Mouse (Mus musculus): ENCODE measurements around the gene Stk40.

DNA sequence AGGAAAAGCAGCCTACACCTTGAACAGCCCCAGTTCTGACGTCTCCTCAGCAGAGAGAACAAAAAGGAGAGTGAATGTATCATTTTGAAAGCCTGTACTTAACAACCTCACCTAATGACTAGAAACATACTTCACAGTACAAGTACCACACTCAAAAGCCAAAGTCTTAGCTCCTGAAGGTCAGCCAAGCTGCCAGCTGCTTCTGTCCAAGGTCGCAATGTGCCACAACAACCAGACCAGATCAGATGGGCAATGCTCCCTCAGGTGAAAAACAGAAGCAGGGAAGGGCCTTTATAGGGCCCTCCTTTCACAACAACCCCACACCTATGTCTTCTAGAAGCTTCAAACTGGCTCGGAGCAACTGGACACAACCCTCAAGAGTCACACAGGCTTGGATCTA lies 62.3 kb downstream of the Stk40 start:
- TF ChIP-seq CTCF (IDR thresholded peaks at IDR 0.05; ENCODE audit: low read depth) (no peak), EP300 (optimal IDR thresholded peaks at IDR 0.05) (no peak)

Data from stomach, postnatal 0 days (tissue).